Mouse (Mus musculus) testis, postnatal 10 days (tissue): ENCODE data around the gene Syne3.

ENCODE experiments used
- DNase-seq: peaks from one replicate; pipeline ENCODE4 v3.0.0; 2021; ENCODE audit warnings: low spot score

The Syne3 gene

GRCm38 (mm10) chr12:104969618-104970017 lies 40.0 kb downstream of the Syne3 start:
- no peak for DNase-seq

DNA sequence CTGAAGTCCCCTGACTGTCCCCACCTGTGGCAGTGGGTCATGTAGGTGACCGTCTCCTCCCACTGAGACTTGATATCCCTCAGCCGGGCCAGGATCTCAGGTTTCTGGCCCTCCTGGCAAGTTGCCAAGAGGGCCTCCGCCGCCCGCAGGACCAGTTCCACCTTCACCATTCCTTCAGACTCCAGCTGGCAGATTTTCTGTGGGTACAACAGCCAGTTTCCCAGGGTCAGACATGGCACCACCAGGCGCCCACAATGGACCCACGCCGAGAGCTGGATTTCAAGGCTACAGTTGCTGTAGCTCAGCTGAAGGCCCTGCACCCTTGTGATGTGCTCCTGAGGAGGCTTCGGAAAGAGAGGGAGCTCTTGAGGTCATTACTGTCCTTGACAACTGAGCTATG lies 40.4 kb downstream of the Syne3 start:
- DNase-seq: no peak

GRCm38 (mm10) chr12:104964953-104965911 lies 44.4 kb downstream of the Syne3 start:
- no peak for DNase-seq

DNA sequence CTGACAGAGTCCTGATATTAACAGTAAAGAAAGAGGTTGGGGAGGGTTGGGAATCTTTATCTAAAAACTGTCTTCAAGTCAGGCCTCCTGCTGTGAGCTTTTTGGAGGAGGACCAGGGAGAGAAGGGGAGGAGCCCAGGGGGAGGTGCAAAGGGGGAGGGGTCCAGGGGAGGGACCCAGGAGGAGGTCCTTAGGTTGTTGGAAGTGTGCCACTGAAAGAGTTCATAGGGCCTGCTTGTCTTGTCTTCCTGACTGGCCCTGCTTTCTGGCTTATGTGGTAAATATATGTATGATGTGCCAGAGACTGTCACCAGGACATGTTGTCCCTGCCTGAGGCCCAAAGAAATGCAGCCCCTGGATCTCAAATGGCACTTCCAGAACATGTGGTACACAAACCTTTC lies 49.2 kb downstream of the Syne3 start:
- DNase-seq: no peak

DNA sequence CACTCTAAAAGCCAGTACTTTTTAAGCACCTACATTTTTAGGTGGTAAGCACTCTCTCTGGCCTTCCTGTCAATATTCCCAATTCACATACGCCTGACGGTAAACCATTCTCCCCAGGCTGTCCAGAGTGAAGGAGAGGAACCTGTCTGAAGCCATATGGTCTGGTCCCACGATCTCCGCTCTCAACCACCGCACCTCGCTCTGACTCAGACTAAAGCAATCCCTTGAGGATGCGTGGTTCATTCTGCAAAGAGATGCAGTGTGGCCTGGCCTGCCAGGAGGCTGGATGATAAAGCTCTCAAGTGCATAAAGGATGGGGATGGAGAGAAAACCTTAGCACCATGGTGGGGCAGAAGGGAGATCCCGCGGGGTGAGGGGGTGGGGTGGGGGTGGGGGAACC lies 49.6 kb downstream of the Syne3 start:
- no peak for DNase-seq

GRCm38 (mm10) chr12:104958263-104958662 lies 51.3 kb downstream of the Syne3 start:
- DNase-seq: no peak

- no peak for DNase-seq
Observed at GRCm38 (mm10) chr12:104957165-104957564, 52.4 kb downstream of the Syne3 start.

DNA sequence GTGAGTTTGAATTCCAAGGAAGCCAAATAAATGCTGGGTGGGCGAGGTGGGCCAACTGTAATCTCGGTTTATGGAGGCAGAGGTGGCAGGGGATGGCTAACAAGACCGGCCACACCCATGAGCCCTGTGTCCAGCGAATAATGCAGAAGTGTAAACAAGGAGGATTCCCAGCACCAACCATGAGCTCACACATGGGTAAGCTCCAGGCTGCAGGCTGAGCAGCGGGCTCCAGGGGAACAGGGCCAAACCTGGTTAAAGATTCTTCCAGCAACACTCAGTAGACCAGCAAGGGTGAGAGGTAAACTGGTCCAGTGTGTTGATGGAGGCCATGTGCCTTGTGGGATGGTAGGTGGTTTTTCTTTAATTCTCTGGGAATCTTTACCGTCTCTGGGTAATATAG lies 53.2 kb downstream of the Syne3 start:
- no peak for DNase-seq

GRCm38 (mm10) chr12:104955003-104955800 lies 54.4 kb downstream of the Syne3 start:
- no peak for DNase-seq

GRCm38 (mm10) chr12:104953941-104954340 lies 55.7 kb downstream of the Syne3 start:
- DNase-seq: peak; percentile 78

- peak; percentile 91 for DNase-seq
Observed at GRCm38 (mm10) chr12:104952458-104952857, 57.2 kb downstream of the Syne3 start.

GRCm38 (mm10) chr12:104947911-104948310 lies 61.7 kb downstream of the Syne3 start:
- DNase-seq: no peak

- no peak for DNase-seq
Observed at GRCm38 (mm10) chr12:104946231-104946630, 63.4 kb downstream of the Syne3 start.

DNA sequence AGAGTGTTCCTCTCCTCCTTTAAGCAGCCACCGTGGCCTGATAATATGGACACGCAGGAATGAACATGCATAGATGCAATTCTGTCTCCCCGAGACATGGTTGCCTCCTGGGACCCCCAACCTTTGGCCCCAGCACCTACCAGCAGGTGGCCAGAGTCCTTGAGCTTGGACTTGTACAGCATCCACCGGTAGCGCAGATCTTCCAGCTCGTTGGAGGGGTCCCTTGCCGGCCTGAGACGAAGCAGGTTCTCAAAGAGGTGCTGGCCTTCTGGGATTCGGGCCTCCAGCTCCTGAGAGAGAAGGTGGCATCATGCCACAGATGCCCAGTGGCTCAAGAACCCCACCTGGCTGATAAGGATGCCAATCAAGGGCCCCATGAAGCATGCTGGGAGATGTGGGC lies 69.1 kb downstream of the Syne3 start:
- no peak for DNase-seq

- DNase-seq: no peak
Observed at GRCm38 (mm10) chr12:104940027-104940386, 69.6 kb downstream of the Syne3 start.

GRCm38 (mm10) chr12:104939372-104940026 lies 70.1 kb downstream of the Syne3 start:
- DNase-seq: peak; percentile 87

DNA sequence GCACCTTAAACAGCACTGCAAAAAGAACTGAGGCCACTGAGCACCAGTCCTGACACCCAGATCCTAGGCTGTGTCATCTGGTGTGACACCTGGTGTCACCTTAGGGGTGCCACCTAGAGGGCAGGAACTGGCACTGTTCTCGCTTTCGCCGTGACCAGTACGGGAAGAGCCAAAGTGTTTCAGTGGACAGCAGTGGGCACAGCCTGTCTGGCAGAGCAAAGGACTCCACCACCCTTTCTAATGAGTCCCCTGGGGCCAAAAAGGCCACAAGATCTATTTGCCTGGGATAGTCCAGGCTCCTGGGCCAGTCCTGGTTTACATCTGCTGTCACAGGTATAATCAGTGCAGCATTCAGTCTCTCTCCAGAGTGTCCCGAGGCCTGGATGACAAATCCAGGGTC lies 70.7 kb downstream of the Syne3 start:
- DNase-seq: no peak

DNA sequence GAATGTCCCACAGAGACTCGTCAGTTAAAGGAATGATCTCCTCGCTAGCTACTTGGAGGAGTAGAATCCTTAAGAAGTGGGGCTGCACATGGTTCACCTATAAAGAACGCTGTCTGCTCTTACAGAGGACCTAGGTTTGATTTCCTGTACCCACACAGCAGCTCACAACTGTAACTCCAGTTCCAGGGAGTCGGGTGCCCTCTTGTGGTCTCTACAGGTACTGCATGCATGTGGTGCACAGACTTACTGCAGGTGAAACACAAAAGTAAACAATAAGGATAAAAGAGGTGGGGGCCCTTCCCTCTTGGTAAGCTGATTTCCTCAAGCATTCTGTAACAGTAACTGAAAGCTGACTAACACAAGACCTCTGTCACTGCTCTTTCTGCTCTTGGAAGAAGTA lies 73.4 kb downstream of the Syne3 start:
- DNase-seq: peak; percentile 72

DNA sequence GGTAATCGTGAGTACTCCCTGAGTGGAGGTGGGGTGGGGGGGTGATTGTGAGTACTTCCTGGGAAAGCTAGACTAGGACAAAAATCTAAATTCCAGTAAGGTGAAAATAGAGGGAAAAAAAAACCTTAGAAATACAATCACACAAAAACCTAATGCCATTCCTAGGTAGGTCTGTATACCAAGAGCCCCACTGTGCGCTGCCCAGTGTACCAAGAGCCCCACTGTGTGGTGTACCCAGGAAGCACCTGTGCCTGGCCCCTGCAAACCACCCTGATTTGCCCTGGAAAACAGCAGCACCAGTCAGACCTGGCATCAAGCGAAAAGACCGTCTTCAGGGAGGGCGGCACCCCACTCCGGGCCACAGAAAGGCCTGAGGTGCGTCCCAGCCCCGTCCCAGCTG lies 74.5 kb downstream of the Syne3 start:
- DNase-seq: no peak

DNA sequence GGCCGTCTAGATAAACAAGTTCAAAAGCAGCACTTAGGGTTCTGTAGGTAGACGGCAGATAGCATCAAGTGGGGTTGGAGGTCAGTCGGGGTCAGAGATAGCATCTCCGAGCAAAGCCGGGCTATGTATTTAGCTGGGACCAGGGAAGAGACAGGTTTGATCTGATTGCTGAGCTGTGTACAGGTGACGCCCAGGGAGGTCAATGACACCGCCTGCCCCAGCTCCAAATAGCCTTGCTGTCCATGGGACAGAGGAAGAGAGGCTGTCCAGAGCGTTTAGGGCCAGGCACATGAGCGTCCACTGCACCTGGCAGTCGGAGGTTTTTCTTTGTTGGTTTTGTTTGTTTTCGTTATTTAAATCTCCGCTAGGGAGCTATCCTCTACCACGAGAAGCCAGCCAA lies 75.8 kb downstream of the Syne3 start:
- DNase-seq: no peak

GRCm38 (mm10) chr12:104933217-104933616 lies 76.4 kb downstream of the Syne3 start:
- no peak for DNase-seq

DNA sequence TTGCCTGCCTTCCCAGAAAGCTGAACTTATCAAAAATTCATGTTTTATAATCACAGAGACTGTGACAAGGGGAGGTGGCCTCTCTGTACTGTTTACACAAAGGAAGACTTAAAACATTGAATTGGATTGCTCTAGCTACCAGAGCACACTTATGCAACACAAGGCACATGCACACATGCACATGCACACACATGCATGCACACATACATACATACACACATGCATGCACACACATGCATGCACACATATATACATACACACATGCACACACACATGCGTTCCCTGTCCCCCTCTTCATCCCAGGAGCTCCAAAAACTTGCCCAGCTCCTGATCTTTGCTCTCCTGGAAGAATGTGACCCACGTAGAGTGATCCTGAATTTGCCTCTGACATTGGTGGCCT lies 83.8 kb downstream of the Syne3 start:
- no peak for DNase-seq

- DNase-seq: no peak
Observed at GRCm38 (mm10) chr12:104925035-104925434, 84.6 kb downstream of the Syne3 start.
